Mouse (Mus musculus) layer of hippocampus, adult 8-10 months (tissue): Measurements from ENCODE around the gene Gm49325. TPM values are rescaled to one million over a fixed set of nuclear protein-coding genes. Genes with fewer than 3 reads are reported as not detected.
"Not testable (repeated sequence)": the region's sequence is repeated elsewhere in the genome, so short reads cannot be mapped to it uniquely, and the experiment has no call there.

Source experiments
- DNase-seq, 2 experiments: peaks; one replicate each; pipeline ENCODE4 v3.0.0; 2022; ENCODE audit warnings: low spot score in 2 of 2
- microRNA-seq, 2 experiments: library from miRNA; unstranded; fragments of <30 nt; microRNA quantifications; one replicate each; pipeline ENCODE4 v1.2.0; 2022
- total RNA-seq, 4 experiments: library from RNA; stranded (reverse); gene quantifications; 2 replicates each; pipeline ENCODE4 v1.2.4; 2022

Gene Gm49325
- total RNA-seq, 4 experiments from 2014 or later, result 7.6 to 33.3 (median 12.1) TPM

GRCm38 (mm10) chr10:77677562-77677961 lies 71.6 kb downstream of the Gm49325 start:
- DNase-seq, result no peak

- DNase-seq, result no peak
These were observed 77.0 kb downstream of the Gm49325 start for GRCm38 (mm10) chr10:77682994-77683393.

- no peak for DNase-seq
These were observed 78.2 kb downstream of the Gm49325 start for GRCm38 (mm10) chr10:77684181-77684580.

- DNase-seq, result no peak
These were observed 80.1 kb downstream of the Gm49325 start, which contains the start of gene Tspear for GRCm38 (mm10) chr10:77685895-77686664. Gene Tspear, plus strand, starts transcription at chr10:77686569.

GRCm38 (mm10) chr10:77687021-77687420 lies 81.0 kb downstream of the Gm49325 start:
- no peak for DNase-seq

- not testable (repeated sequence) for DNase-seq
These were observed 84.4 kb downstream of the Gm49325 start, which contains the start of gene Gm19402 for GRCm38 (mm10) chr10:77690356-77690807. Gene Gm19402, minus strand, starts transcription at chr10:77690757.

Small RNAs within 50 kb of the gene (microRNA-seq; reads per million reads assigned to microRNA genes)
- gene Mir1930, result 16.0 to 39.2 reads per million in 2 experiments

Other genes starting within 250 kb of the Gm49325 start
- gene Adarb1, start 187.9 kb upstream of the Gm49325 start, total RNA-seq, result 100 to 1,000 TPM; 107 to 123 (median 114) TPM
- 10 to 100 TPM; 30.5 to 39.0 (median 31.9) TPM for gene Fam207a, start 90.4 kb upstream of the Gm49325 start, total RNA-seq
- gene Itgb2, start 75.9 kb upstream of the Gm49325 start, total RNA-seq, result 10 to 100 TPM in 2 of 4 experiments, 1 to 10 TPM in 2; 3.8 to 36.2 (median 15.3) TPM
- 10 to 100 TPM; 79.3 to 96.1 (median 86.9) TPM for gene Pttg1ip, start 24.5 kb upstream of the Gm49325 start, total RNA-seq
- 100 to 1,000 TPM; 144 to 152 (median 147) TPM for gene Sumo3, start 100 bp upstream of the Gm49325 start, total RNA-seq
- gene Ube2g2, start 16.1 kb downstream of the Gm49325 start, total RNA-seq, result 10 to 100 TPM; 64.2 to 89.9 (median 76.6) TPM
- not detected for gene Tspear, start 80.4 kb downstream of the Gm49325 start, total RNA-seq
- not detected for gene Gm19402, start 84.6 kb downstream of the Gm49325 start, total RNA-seq
- not detected for gene Gm9508, start 91.0 kb downstream of the Gm49325 start, total RNA-seq
- gene Gm10272, start 100.4 kb downstream of the Gm49325 start, total RNA-seq, result not detected
- not detected for gene Gm10024, start 105.3 kb downstream of the Gm49325 start, total RNA-seq
- not detected for gene Gm10142, start 109.6 kb downstream of the Gm49325 start, total RNA-seq
- not detected for gene Krtap12-1, start 114.4 kb downstream of the Gm49325 start, total RNA-seq
- gene Gm10100, start 120.3 kb downstream of the Gm49325 start, total RNA-seq, result not detected
- gene Gm18596, start 136.4 kb downstream of the Gm49325 start, total RNA-seq, result not detected
- not detected for gene Gm9736, start 145.2 kb downstream of the Gm49325 start, total RNA-seq
- gene Gm3233, start 153.5 kb downstream of the Gm49325 start, total RNA-seq, result not detected
- gene Gm3238, start 165.1 kb downstream of the Gm49325 start, total RNA-seq, result not detected
- not detected for gene Gm7138, start 170.7 kb downstream of the Gm49325 start, total RNA-seq
- gene Gm3250, start 176.3 kb downstream of the Gm49325 start, total RNA-seq, result not detected
- gene Gm7137, start 182.0 kb downstream of the Gm49325 start, total RNA-seq, result not detected
- gene Gm9639, start 188.9 kb downstream of the Gm49325 start, total RNA-seq, result not detected
- gene Gm19668, start 192.9 kb downstream of the Gm49325 start, total RNA-seq, result not detected
- not detected for gene Gm9507, start 205.6 kb downstream of the Gm49325 start, total RNA-seq
- gene Gm2696, start 208.5 kb downstream of the Gm49325 start, total RNA-seq, result not detected
- gene Krtap10-4, start 220.9 kb downstream of the Gm49325 start, total RNA-seq, result not detected
- not detected for gene Krtap10-10, start 229.8 kb downstream of the Gm49325 start, total RNA-seq
- gene Gm36176, start 240.6 kb downstream of the Gm49325 start, total RNA-seq, result not detected
- not detected for gene Gm10318, start 246.7 kb downstream of the Gm49325 start, total RNA-seq